Mouse (Mus musculus) T-cell, adult 2 months (primary cell): ENCODE data around the gene Dgke.
"Not testable (repeated sequence)": the region's sequence is repeated elsewhere in the genome, so short reads cannot be mapped to it uniquely, and the experiment has no call there.

Experiments
- DNase-seq: peaks from one replicate; pipeline ENCODE4 v3.0.0; 2022; ENCODE audit warnings: low spot score

Gene Dgke

GRCm38 (mm10) chr11:89074783-89075413 lies 8.2 kb upstream of the Dgke start:
- DNase-seq, result no peak

GRCm38 (mm10) chr11:89073541-89073940 lies 6.9 kb upstream of the Dgke start, which contains the start of gene Gm525:
Gene Gm525, plus strand, starts transcription at chr11:89073841.
- DNase-seq, result no peak

- no peak for DNase-seq
These were observed 4.9 kb upstream of the Dgke start for GRCm38 (mm10) chr11:89071522-89071921.

GRCm38 (mm10) chr11:89069303-89069702 lies 2.7 kb upstream of the Dgke start:
- DNase-seq, result peak; percentile 60

- no peak for DNase-seq
These were observed 2.0 kb upstream of the Dgke start for GRCm38 (mm10) chr11:89068649-89069048.

- no peak for DNase-seq
These were observed 1.3 kb upstream of the Dgke start for GRCm38 (mm10) chr11:89067871-89068490.

- DNase-seq, result no peak
These were observed 712 bp upstream of the Dgke start for GRCm38 (mm10) chr11:89067301-89067822.

GRCm38 (mm10) chr11:89066126-89066525 lies 524 bp downstream of the Dgke start:
- DNase-seq, result no peak

GRCm38 (mm10) chr11:89065297-89065696 lies 1.4 kb downstream of the Dgke start:
- DNase-seq, result peak; percentile 38

- DNase-seq, result no peak
These were observed 2.3 kb downstream of the Dgke start for GRCm38 (mm10) chr11:89064312-89064711.

GRCm38 (mm10) chr11:89061362-89061761 lies 5.3 kb downstream of the Dgke start:
- peak; percentile 49 for DNase-seq

- DNase-seq, result peak; percentile 93
These were observed 6.1 kb downstream of the Dgke start for GRCm38 (mm10) chr11:89060423-89061089.

GRCm38 (mm10) chr11:89059919-89060422 lies 6.7 kb downstream of the Dgke start:
- DNase-seq, result peak; percentile 67

- peak; percentile 59 for DNase-seq
These were observed 8.0 kb downstream of the Dgke start for GRCm38 (mm10) chr11:89058515-89059270.

- DNase-seq, result no peak
These were observed 10.5 kb downstream of the Dgke start for GRCm38 (mm10) chr11:89055931-89056690.

- no peak for DNase-seq
These were observed 14.9 kb downstream of the Dgke start for GRCm38 (mm10) chr11:89051767-89052166.

- no peak for DNase-seq
These were observed 20.6 kb downstream of the Dgke start for GRCm38 (mm10) chr11:89046021-89046420.

GRCm38 (mm10) chr11:89045501-89045900 lies 21.1 kb downstream of the Dgke start:
- DNase-seq, result not testable (repeated sequence)

- DNase-seq, result no peak
These were observed 23.6 kb downstream of the Dgke start for GRCm38 (mm10) chr11:89043046-89043445.

GRCm38 (mm10) chr11:89041073-89041472 lies 25.6 kb downstream of the Dgke start:
- not testable (repeated sequence) for DNase-seq

GRCm38 (mm10) chr11:89039325-89039724 lies 27.3 kb downstream of the Dgke start:
- DNase-seq, result peak; percentile 73
